In the genomic region with DNA sequence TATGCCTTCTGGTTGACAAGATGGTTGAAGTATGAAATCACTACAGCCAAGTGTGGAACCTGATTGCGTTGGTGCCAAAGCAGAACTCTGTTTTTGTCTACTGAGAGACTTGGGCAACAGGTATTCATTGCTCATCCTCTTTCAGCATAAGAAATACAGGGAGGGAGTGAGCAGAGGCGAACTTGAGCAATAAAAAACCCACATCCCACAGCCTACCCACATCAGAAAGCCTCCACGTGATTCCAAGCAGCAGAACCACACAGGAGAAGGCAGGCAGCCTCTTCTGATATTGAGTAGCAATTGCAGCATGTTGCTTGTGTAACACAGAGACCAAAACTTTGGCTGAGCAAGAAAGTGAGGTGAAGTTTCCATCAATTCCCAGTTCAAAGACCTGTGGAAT, we compare ENCODE assay signal across 19 mouse cellular contexts. TPM values are rescaled to one million over a fixed set of nuclear protein-coding genes. Genes with fewer than 3 reads are reported as not detected.
DNase-seq lines count a peak whose midpoint lies in the region; ATAC-seq and TF ChIP-seq lines count a peak whose summit lies in the region.
"Had no signal": no experiment of that assay in that cellular context is flagged by ENCODE, and none has a peak within 500 bp of the region (broad histone marks: within the 10 kb centered on the region; RNA-seq: fewer than 3 reads in every experiment).

No protein-coding gene starts in this region.

- 0 out of 2 replicates have a peak, but pooled peaks have one; percentile 24 for TF ChIP-seq EP300 in liver, postnatal 0 days (IDR thresholded peaks at IDR 0.05; ENCODE audit: low read depth)

- WGBS in liver, postnatal 0 days (ENCODE audit: insufficient replicate concordance), result 54% methylated on average over 3 of the region's 3 CpGs
- WGBS in midbrain, postnatal 0 days, result 79% methylated on average over 3 of the region's 3 CpGs

- TF ChIP-seq CTCF in liver, postnatal 0 days (IDR thresholded peaks at IDR 0.05; ENCODE audit: low read depth), result no peak
- no peak for TF ChIP-seq CTCF in midbrain, postnatal 0 days (IDR thresholded peaks at IDR 0.05)

- H3K27ac ChIP-seq in liver, postnatal 0 days (ENCODE audit: low read depth), result no peak overlapping the region
- no peak overlapping the region for H3K27ac ChIP-seq in midbrain, postnatal 0 days (ENCODE audit: low read depth, low read length)
- H3K27ac ChIP-seq: embryonic facial prominence, embryonic 13.5 days; forebrain, embryonic 13.5 days; kidney, embryonic 15.5 days; liver, embryonic 15.5 days; neural tube, embryonic 15.5 days had no signal

- H3K4me2 ChIP-seq in liver, postnatal 0 days (ENCODE audit: low read depth, low read length), result no peak overlapping the region
- no peak overlapping the region for H3K4me2 ChIP-seq in midbrain, postnatal 0 days (ENCODE audit: low read depth, low read length, poor library complexity, severe bottlenecking)
- H3K4me2 ChIP-seq: embryonic facial prominence, embryonic 13.5 days; forebrain, embryonic 13.5 days; kidney, embryonic 15.5 days; liver, embryonic 15.5 days; midbrain, embryonic 11.5 days; neural tube, embryonic 15.5 days had no signal

- H3K9ac ChIP-seq in liver, postnatal 0 days (replicated peaks), result no peak overlapping the region
- no peak overlapping the region for H3K9ac ChIP-seq in midbrain, postnatal 0 days (replicated peaks; ENCODE audit: low read length, poor library complexity, severe bottlenecking)
- H3K9ac ChIP-seq: embryonic facial prominence, embryonic 13.5 days; forebrain, embryonic 13.5 days; kidney, embryonic 15.5 days; liver, embryonic 15.5 days; neural tube, embryonic 15.5 days had no signal

- no peaks in the 10 kb centered on the region for H3K36me3 ChIP-seq in liver, postnatal 0 days (replicated peaks; ENCODE audit: insufficient read depth, low read length)
- H3K36me3 ChIP-seq in midbrain, postnatal 0 days (ENCODE audit: insufficient read depth, low read length), result no peaks in the 10 kb centered on the region
- H3K36me3 ChIP-seq: embryonic facial prominence, embryonic 13.5 days; kidney, embryonic 15.5 days; liver, embryonic 15.5 days; neural tube, embryonic 15.5 days had no signal

- peaks cover 7% of the 10 kb centered on the region for H3K4me1 ChIP-seq in liver, postnatal 0 days (ENCODE audit: insufficient read depth)
- no peaks in the 10 kb centered on the region for H3K4me1 ChIP-seq in midbrain, postnatal 0 days (ENCODE audit: insufficient read depth, low read length)
- H3K4me1 ChIP-seq: embryonic facial prominence, embryonic 13.5 days; forebrain, embryonic 13.5 days; kidney, embryonic 15.5 days; neural tube, embryonic 15.5 days had no signal

- peak; percentile 25 for DNase-seq in liver, postnatal 0 days
- no peak for DNase-seq in liver
- DNase-seq in lung, postnatal 36 days, result peak; percentile 24
- DNase-seq in thymus, postnatal 0 days (ENCODE audit: low spot score), result peak; percentile 87
- DNase-seq in midbrain, postnatal 0 days (ENCODE audit: low spot score), result no peak
- no peak for DNase-seq in c-Kit-positive CD71-positive TER-119-positive erythroid progenitor cells, embryonic 14.5 days (ENCODE audit: low spot score)
- DNase-seq in heart, postnatal 10 days, result no peak
- DNase-seq: B cell, adult 2 months; cerebellum, adult 9-10 months; gastrocnemius, postnatal 14 days; right cerebral cortex, postnatal 14 days had no signal

- no peak overlapping the region for H3K4me3 ChIP-seq in liver, postnatal 0 days (ENCODE audit: low read depth, low read length)
- H3K4me3 ChIP-seq in midbrain, postnatal 0 days (ENCODE audit: low read depth, low read length), result no peak overlapping the region
- H3K4me3 ChIP-seq: embryonic facial prominence, embryonic 13.5 days; forebrain, embryonic 13.5 days; kidney, embryonic 15.5 days; liver, embryonic 15.5 days; neural tube, embryonic 15.5 days had no signal

- H3K27me3 ChIP-seq in liver, postnatal 0 days (ENCODE audit: insufficient read depth, low read length), result no peaks in the 10 kb centered on the region
- H3K27me3 ChIP-seq in midbrain, postnatal 0 days (ENCODE audit: insufficient read depth, low read length), result no peaks in the 10 kb centered on the region
- H3K27me3 ChIP-seq: embryonic facial prominence, embryonic 13.5 days; forebrain, embryonic 13.5 days; kidney, embryonic 15.5 days; liver, embryonic 15.5 days; neural tube, embryonic 15.5 days had no signal

- intact Hi-C loops in heart, postnatal 10 days (cut with DNase I), result no loop called here

- H3K9me3 ChIP-seq in liver, postnatal 0 days (ENCODE audit: low read length), result no peaks in the 10 kb centered on the region
- no peaks in the 10 kb centered on the region for H3K9me3 ChIP-seq in midbrain, postnatal 0 days (ENCODE audit: low read length)
- H3K9me3 ChIP-seq: embryonic facial prominence, embryonic 13.5 days; forebrain, embryonic 13.5 days; kidney, embryonic 15.5 days; liver, embryonic 15.5 days; neural tube, embryonic 15.5 days had no signal

- ATAC-seq in liver, postnatal 0 days, result no peak
- ATAC-seq in CD4-positive, CD25-positive, alpha-beta regulatory T cell, adult 4 months, result peak; percentile 70
- no peak for ATAC-seq in midbrain, postnatal 0 days (ENCODE audit: low FRiP score)
- ATAC-seq: forebrain, embryonic 13.5 days; hindbrain, embryonic 16.5 days had no signal

RNA-seq across cellular contexts. Expression of a gene that starts 37.5 kb away (rescaled TPM):
- 15.5 and 21.2 TPM in 2 replicates for polyA plus RNA-seq in liver, postnatal 0 days (2015; fragmentation: Nextera tagmentation; extraction: Ambion mirVana)
- polyA plus RNA-seq in CD4-positive, CD25-positive, alpha-beta regulatory T cell, adult 4 months (2017; shearing (Covaris generic)), result 10 to 100 TPM; 11.0 to 15.2 TPM
- 26.9 and 35.4 TPM in 2 replicates for polyA plus RNA-seq in thymus, postnatal 0 days (2015; fragmentation: Nextera tagmentation; extraction: Ambion mirVana)
- total RNA-seq in midbrain, postnatal 0 days (2014; rRNA removed), result 44.4 and 58.9 TPM in 2 replicates
- polyA plus RNA-seq in midbrain, postnatal 0 days (2015; fragmentation: Nextera tagmentation; extraction: Ambion mirVana), result 87.4 and 97.3 TPM in 2 replicates
- 10 to 100 TPM; 38.7 to 44.9 TPM for total RNA-seq in heart, postnatal 10 days (2021)

Comparison
In these comparisons a context has a peak if more than half of its experiments do, and no peak if none do; other contexts are left out.
1. DNase-seq: peak in liver, postnatal 0 days (single experiment), lung, postnatal 36 days (single experiment) and thymus, postnatal 0 days (single experiment); none in liver (single experiment), midbrain, postnatal 0 days (single experiment), c-Kit-positive CD71-positive TER-119-positive erythroid progenitor cells, embryonic 14.5 days (single experiment) and heart, postnatal 10 days (0 of 2).